Mouse (Mus musculus): ENCODE results near the gene Gm21981. TPM values are rescaled to one million over a fixed set of nuclear protein-coding genes. Genes with fewer than 3 reads are reported as not detected.
A peak's percentile ranks its signal among the peaks of the same experiment; 100 is the strongest.

The Gm21981 gene
- polyA plus RNA-seq, 1 experiment from 2014 or later, result 0.66 TPM

- Histone ChIP-seq H3K4me2 (replicated peaks) (no peak overlapping the region), H3K4me1 (replicated peaks) (no peaks in the 10 kb centered on the region), H3K9ac (replicated peaks) (no peak overlapping the region), H3K27ac (no peak overlapping the region), H3K9me3 (no peaks in the 10 kb centered on the region), H3K27me3 (no peaks in the 10 kb centered on the region), H3K4me3 (replicated peaks) (no peak overlapping the region), H3K36me3 (no peaks in the 10 kb centered on the region)
- no peak for ATAC-seq
- 89% methylated on average over 4 of the region's 4 CpGs for WGBS
These were observed 26.9 kb upstream of the Gm21981 start for GRCm38 (mm10) chr17:47721183-47721582.

GRCm38 (mm10) chr17:47715037-47715436 lies 20.8 kb upstream of the Gm21981 start:
- Histone ChIP-seq H3K4me3 (replicated peaks) (no peak overlapping the region), H3K4me1 (replicated peaks) (no peaks in the 10 kb centered on the region), H3K9me3 (no peaks in the 10 kb centered on the region), H3K36me3 (no peaks in the 10 kb centered on the region), H3K9ac (replicated peaks) (no peak overlapping the region), H3K4me2 (replicated peaks) (no peak overlapping the region), H3K27ac (no peak overlapping the region), H3K27me3 (no peaks in the 10 kb centered on the region)
- no peak for ATAC-seq
- 70% methylated on average over 3 of the region's 3 CpGs for WGBS

DNA sequence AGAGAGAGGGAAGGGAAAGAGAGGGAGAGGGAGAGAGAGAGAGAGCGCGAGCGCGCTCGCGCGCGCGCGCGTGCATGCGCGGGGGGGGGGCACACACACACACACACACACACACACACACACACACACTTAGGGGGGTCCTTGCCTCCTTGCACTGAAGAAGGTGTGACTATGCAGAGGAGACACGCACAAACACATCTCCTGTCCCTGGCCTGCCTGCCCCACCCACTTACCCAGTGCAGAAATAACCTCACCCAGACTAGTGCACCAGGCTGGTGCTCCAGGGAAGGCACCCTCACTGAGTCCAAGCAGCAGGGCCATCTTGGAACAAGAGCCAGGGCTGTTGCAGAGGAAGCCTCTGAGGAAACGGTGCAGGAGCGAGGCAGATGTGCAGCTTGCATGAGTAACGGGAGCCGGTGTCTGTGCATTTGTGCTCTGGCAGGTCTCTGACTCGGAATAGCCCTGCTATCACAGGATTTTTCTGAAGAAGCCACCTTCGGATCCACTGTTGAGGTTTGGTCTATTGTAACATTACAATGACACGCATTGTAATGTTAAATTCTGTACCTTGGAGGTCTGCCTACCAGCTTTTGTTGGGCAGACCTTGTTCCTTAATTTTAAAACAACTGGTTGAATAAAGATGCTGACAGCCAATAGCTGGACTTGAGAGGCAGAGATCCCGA lies 18.8 kb upstream of the Gm21981 start:
- Histone ChIP-seq H3K27ac (no peak overlapping the region), H3K4me3 (replicated peaks) (no peak overlapping the region), H3K9me3 (no peaks in the 10 kb centered on the region), H3K4me2 (replicated peaks) (no peak overlapping the region), H3K9ac (replicated peaks) (0 out of 2 replicates have a peak overlapping the region, but pooled peaks have one; percentile 20), H3K36me3 (no peaks in the 10 kb centered on the region), H3K4me1 (replicated peaks) (no peaks in the 10 kb centered on the region), H3K27me3 (no peaks in the 10 kb centered on the region)
- 51% methylated on average over 10 of the region's 22 CpGs for WGBS
- ATAC-seq, result no peak

DNA sequence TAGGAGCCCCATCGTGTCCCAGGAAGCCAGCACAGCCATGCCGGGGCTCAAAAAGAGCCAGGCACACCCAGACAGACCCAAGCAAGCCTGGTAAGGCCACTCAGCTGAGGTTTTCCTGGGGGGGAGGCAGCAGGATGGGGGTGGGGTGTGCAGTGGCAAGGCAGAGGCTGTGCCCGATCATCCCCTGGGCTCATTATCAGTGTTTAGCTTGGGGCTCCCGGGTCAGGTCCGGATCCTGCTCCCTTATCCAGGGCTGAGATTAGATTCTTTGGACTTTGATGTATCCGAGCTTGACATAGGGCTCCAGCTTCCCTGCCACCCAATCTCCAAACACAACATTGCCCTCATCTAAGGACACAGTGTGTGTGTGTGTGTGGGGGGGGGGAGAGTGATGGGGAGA lies 17.6 kb upstream of the Gm21981 start:
- 0 out of 2 replicates have a peak, but pooled peaks have one; percentile 30 for ATAC-seq
- Histone ChIP-seq H3K27me3 (no peaks in the 10 kb centered on the region), H3K4me1 (replicated peaks) (no peaks in the 10 kb centered on the region), H3K9ac (replicated peaks) (no peak overlapping the region), H3K9me3 (no peaks in the 10 kb centered on the region), H3K27ac (no peak overlapping the region), H3K4me3 (replicated peaks) (no peak overlapping the region), H3K36me3 (no peaks in the 10 kb centered on the region), H3K4me2 (replicated peaks) (no peak overlapping the region)
- 71% methylated on average over 6 of the region's 6 CpGs for WGBS

- ATAC-seq, result no peak
- H3K4me2 ChIP-seq (replicated peaks), result no peak overlapping the region
- no peak overlapping the region for H3K27ac ChIP-seq
- no peaks in the 10 kb centered on the region for H3K9me3 ChIP-seq
- no peaks in the 10 kb centered on the region for H3K36me3 ChIP-seq
- H3K4me3 ChIP-seq (replicated peaks), result no peak overlapping the region
- no peaks in the 10 kb centered on the region for H3K4me1 ChIP-seq (replicated peaks)
- H3K27me3 ChIP-seq, result no peaks in the 10 kb centered on the region
- 84% methylated on average over 3 of the region's 3 CpGs for WGBS
- no peak overlapping the region for H3K9ac ChIP-seq (replicated peaks)
These were observed 15.8 kb upstream of the Gm21981 start for GRCm38 (mm10) chr17:47710036-47710435.

GRCm38 (mm10) chr17:47708972-47709371 lies 14.7 kb upstream of the Gm21981 start:
- Histone ChIP-seq H3K4me3 (replicated peaks) (no peak overlapping the region), H3K9ac (replicated peaks) (no peak overlapping the region), H3K27ac (no peak overlapping the region), H3K27me3 (no peaks in the 10 kb centered on the region), H3K4me1 (replicated peaks) (no peaks in the 10 kb centered on the region), H3K9me3 (no peaks in the 10 kb centered on the region), H3K4me2 (replicated peaks) (no peak overlapping the region), H3K36me3 (peaks cover 6% of the 10 kb centered on the region; the same call in 1 of the 2 replicates)
- 77% methylated on average over 4 of the region's 4 CpGs for WGBS
- ATAC-seq, result no peak

DNA sequence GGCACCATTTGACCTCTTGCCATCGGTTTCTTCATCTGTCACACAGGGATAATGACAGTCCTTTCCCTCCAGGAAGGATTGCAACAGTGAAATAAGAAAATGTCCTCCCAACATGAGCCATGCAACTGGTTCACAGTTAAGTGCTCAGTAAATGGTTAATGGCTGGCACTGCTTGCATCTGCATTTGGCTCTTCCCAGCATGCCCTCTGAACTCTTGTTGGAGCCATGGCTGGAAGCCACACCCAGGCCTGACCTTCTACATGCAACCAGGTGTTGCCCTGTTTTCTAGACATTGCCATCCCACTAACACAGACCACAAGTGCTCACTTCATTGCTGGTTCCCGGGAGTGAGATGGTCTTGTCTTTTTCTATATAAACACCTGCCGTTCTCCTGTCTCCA lies 13.7 kb upstream of the Gm21981 start:
- Histone ChIP-seq H3K9me3 (no peaks in the 10 kb centered on the region), H3K4me2 (replicated peaks) (no peak overlapping the region), H3K36me3 (peaks cover 17% of the 10 kb centered on the region), H3K27ac (no peak overlapping the region), H3K9ac (replicated peaks) (no peak overlapping the region), H3K27me3 (peaks cover 2% of the 10 kb centered on the region; the same call in 1 of the 2 replicates), H3K4me1 (replicated peaks) (no peaks in the 10 kb centered on the region), H3K4me3 (replicated peaks) (no peak overlapping the region)
- WGBS, result 83% methylated on average over 3 of the region's 3 CpGs
- no peak for ATAC-seq

DNA sequence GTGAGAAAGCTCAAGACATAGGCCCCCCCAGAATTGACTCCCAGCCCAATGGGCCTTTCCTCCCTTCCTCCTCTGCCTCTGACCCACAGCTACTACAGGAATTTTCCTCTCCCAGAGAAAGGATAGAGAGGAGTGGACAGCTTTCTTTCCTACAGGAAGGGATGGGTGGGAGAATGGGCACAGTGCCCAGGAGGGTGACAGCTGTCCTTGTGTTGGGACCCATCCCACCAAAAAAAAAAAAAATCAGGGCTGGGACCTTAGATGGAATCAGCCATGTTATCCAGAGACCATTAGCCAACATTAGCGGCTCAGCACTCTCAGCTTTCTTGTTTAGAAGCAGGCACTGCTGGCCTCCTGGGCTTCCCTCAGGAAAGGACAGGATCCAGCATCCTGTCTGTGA lies 11.9 kb upstream of the Gm21981 start:
- H3K4me2 ChIP-seq (replicated peaks), result no peak overlapping the region
- H3K4me3 ChIP-seq (replicated peaks), result no peak overlapping the region
- H3K4me1 ChIP-seq (replicated peaks), result no peaks in the 10 kb centered on the region
- H3K27me3 ChIP-seq, result peaks cover 8% of the 10 kb centered on the region; the same call in 1 of the 2 replicates
- no peaks in the 10 kb centered on the region for H3K9me3 ChIP-seq
- no peak overlapping the region for H3K27ac ChIP-seq
- no peak overlapping the region for H3K9ac ChIP-seq (replicated peaks)
- no peak for ATAC-seq
- H3K36me3 ChIP-seq, result peaks cover 34% of the 10 kb centered on the region
- 84% methylated on average over 1 of the region's 1 CpGs for WGBS

DNA sequence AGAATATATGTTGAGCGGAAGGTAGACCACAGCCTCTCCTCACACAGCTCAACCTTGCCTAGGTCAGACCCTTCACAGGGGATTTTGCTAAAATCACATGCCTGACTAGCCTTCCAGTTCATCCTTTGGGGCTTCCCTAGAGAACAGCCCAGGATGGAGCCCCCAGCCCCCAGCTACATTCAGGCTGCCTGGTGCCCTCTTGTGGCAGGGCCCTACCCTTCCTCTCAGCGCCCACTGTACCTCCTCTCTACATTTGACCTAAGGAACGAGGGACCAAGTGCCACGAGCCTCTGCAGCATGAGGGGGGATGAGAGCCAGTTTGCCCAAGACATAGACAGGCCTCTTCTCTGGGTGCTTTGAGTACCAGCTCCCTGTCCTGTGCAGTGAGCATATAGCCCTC lies 10.4 kb upstream of the Gm21981 start:
- no peak overlapping the region for H3K4me2 ChIP-seq (replicated peaks)
- H3K36me3 ChIP-seq, result peaks cover 49% of the 10 kb centered on the region
- WGBS, result 81% methylated on average over 4 of the region's 4 CpGs
- ATAC-seq, result no peak
- no peaks in the 10 kb centered on the region for H3K9me3 ChIP-seq
- H3K27ac ChIP-seq, result no peak overlapping the region
- H3K4me3 ChIP-seq (replicated peaks), result no peak overlapping the region
- H3K9ac ChIP-seq (replicated peaks), result no peak overlapping the region
- H3K27me3 ChIP-seq, result peaks cover 8% of the 10 kb centered on the region; the same call in 1 of the 2 replicates
- H3K4me1 ChIP-seq (replicated peaks), result no peaks in the 10 kb centered on the region

DNA sequence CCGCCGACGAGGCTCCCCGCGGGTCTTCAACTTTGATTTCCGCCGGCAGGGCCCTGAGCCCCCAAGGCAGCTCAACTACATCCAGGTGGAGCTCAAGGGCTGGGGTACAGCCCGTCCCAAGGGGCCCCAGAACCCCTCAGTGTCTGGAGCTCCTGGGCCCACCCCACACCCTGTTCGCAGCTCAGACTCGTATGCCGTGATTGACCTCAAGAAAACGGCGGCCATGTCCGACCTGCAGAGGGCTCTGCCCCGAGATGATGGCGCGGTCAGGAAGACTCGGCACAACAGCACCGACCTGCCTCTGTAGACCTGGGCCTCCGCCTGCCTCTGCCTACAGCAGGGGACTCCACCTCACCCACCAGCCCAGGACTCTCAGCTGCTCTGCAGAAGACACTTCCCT lies 9.3 kb upstream of the Gm21981 start:
- Histone ChIP-seq H3K4me1 (replicated peaks) (no peaks in the 10 kb centered on the region), H3K27ac (no peak overlapping the region), H3K36me3 (peaks cover 55% of the 10 kb centered on the region), H3K9ac (replicated peaks) (no peak overlapping the region), H3K27me3 (peaks cover 8% of the 10 kb centered on the region; the same call in 1 of the 2 replicates), H3K4me3 (replicated peaks) (no peak overlapping the region), H3K9me3 (no peaks in the 10 kb centered on the region), H3K4me2 (replicated peaks) (no peak overlapping the region)
- 35% methylated on average over 20 of the region's 20 CpGs for WGBS
- peak; percentile 13; the same call in 1 of the 2 replicates for ATAC-seq

GRCm38 (mm10) chr17:47702548-47703345 lies 8.5 kb upstream of the Gm21981 start:
- Histone ChIP-seq H3K27ac (no peak overlapping the region), H3K4me1 (replicated peaks) (no peaks in the 10 kb centered on the region), H3K9ac (replicated peaks) (no peak overlapping the region), H3K4me2 (replicated peaks) (no peak overlapping the region), H3K27me3 (peaks cover 8% of the 10 kb centered on the region; the same call in 1 of the 2 replicates), H3K4me3 (replicated peaks) (no peak overlapping the region), H3K36me3 (peaks cover 55% of the 10 kb centered on the region), H3K9me3 (no peaks in the 10 kb centered on the region)
- 49% methylated on average over 28 of the region's 28 CpGs for WGBS
- ATAC-seq, result peak; percentile 15; the same call in 1 of the 2 replicates

GRCm38 (mm10) chr17:47701793-47702192 lies 7.5 kb upstream of the Gm21981 start:
- no peak for ATAC-seq
- H3K9me3 ChIP-seq, result no peaks in the 10 kb centered on the region
- no peak overlapping the region for H3K9ac ChIP-seq (replicated peaks)
- no peak overlapping the region for H3K4me3 ChIP-seq (replicated peaks)
- no peak overlapping the region for H3K27ac ChIP-seq
- peaks cover 8% of the 10 kb centered on the region; the same call in 1 of the 2 replicates for H3K27me3 ChIP-seq
- WGBS, result 85% methylated on average over 9 of the region's 9 CpGs
- H3K4me1 ChIP-seq (replicated peaks), result no peaks in the 10 kb centered on the region
- no peak overlapping the region for H3K4me2 ChIP-seq (replicated peaks)
- peaks cover 55% of the 10 kb centered on the region for H3K36me3 ChIP-seq

Measured in midbrain, embryonic 13.5 days (tissue).